Mouse (Mus musculus): ENCODE data around the gene Gm26657.

GRCm38 (mm10) chr4:56768913-56769312, 29.0 kb downstream of the Gm26657 start:
- TF ChIP-seq CTCF (IDR thresholded peaks at IDR 0.05; ENCODE audit: borderline replicate concordance, insufficient read depth, low read depth, low read length), result no peak
- no peak for TF ChIP-seq POLR2A (IDR thresholded peaks at IDR 0.05; ENCODE audit: borderline replicate concordance, insufficient read depth, low read length)
